17 mouse cellular contexts compared by ENCODE assay signal in genomic region chr13:83563261-83563660, GRCm38 (mm10). TPM values are rescaled to one million over a fixed set of nuclear protein-coding genes. Genes with fewer than 3 reads are reported as not detected.
DNase-seq lines count a peak whose midpoint lies in the region; ATAC-seq and TF ChIP-seq lines count a peak whose summit lies in the region.
"Had no signal": no experiment of that assay in that cellular context is flagged by ENCODE, and none has a peak within 500 bp of the region (broad histone marks: within the 10 kb centered on the region; RNA-seq: fewer than 3 reads in every experiment).

No protein-coding gene starts in this region.

- DNase-seq in heart, embryonic 10.5 days (ENCODE audit: low spot score) = no peak
- no peak for DNase-seq in heart, adult 11 months
- peak; percentile 19 for DNase-seq in liver
- no peak for DNase-seq in liver, postnatal 0 days
- DNase-seq in liver, embryonic 11.5 days (ENCODE audit: low spot score) = no peak
- DNase-seq in thymus, postnatal 14 days = no peak
- no peak for DNase-seq in layer of hippocampus, adult 18-20 months (ENCODE audit: low spot score in 2 of 2)
- DNase-seq: cerebellum, adult 8-10 months; gastrocnemius, postnatal 14 days; kidney, adult 18-20 months; right cerebral cortex, postnatal 4 days had no signal

- H3K27me3 ChIP-seq in heart, embryonic 10.5 days (ENCODE audit: insufficient read depth, poor library complexity, severe bottlenecking) = no peaks in the 10 kb centered on the region
- no peaks in the 10 kb centered on the region for H3K27me3 ChIP-seq in liver, postnatal 0 days (ENCODE audit: insufficient read depth, low read length)
- H3K27me3 ChIP-seq in liver, embryonic 11.5 days (replicated peaks; ENCODE audit: control insufficient read depth, insufficient read depth, low read length) = no peaks in the 10 kb centered on the region
- H3K27me3 ChIP-seq in liver, embryonic 15.5 days = no peaks in the 10 kb centered on the region
- H3K27me3 ChIP-seq: forebrain, embryonic 12.5 days; midbrain, embryonic 15.5 days had no signal

- H3K27ac ChIP-seq in heart, embryonic 10.5 days = 0 out of 2 replicates have a peak overlapping the region, but pooled peaks have one; percentile 62
- no peak overlapping the region for H3K27ac ChIP-seq in liver, postnatal 0 days (ENCODE audit: low read depth)
- H3K27ac ChIP-seq in liver, embryonic 11.5 days (ENCODE audit: low read depth, low read length) = no peak overlapping the region
- no peak overlapping the region for H3K27ac ChIP-seq in liver, embryonic 15.5 days (replicated peaks)
- H3K27ac ChIP-seq: forebrain, embryonic 12.5 days; kidney, postnatal 0 days; midbrain, embryonic 15.5 days had no signal

- no peak overlapping the region for H3K9ac ChIP-seq in liver, postnatal 0 days (replicated peaks)
- H3K9ac ChIP-seq in liver, embryonic 11.5 days (ENCODE audit: low read depth, low read length) = no peak overlapping the region
- no peak overlapping the region for H3K9ac ChIP-seq in liver, embryonic 15.5 days
- H3K9ac ChIP-seq: forebrain, embryonic 12.5 days; midbrain, embryonic 15.5 days had no signal

- no peak for ATAC-seq in liver, postnatal 0 days
- ATAC-seq in liver, embryonic 11.5 days (replicated peaks; ENCODE audit: low FRiP score) = peak; percentile 81
- peak; percentile 63; the same call in 1 of the 2 replicates for ATAC-seq in liver, embryonic 15.5 days (ENCODE audit: insufficient read depth)
- ATAC-seq: lung, postnatal 0 days; midbrain, embryonic 15.5 days had no signal

- no peak for TF ChIP-seq EP300 in liver, postnatal 0 days (IDR thresholded peaks at IDR 0.05; ENCODE audit: low read depth)

- no peak overlapping the region for H3K4me2 ChIP-seq in liver, postnatal 0 days (ENCODE audit: low read depth, low read length)
- H3K4me2 ChIP-seq in liver, embryonic 11.5 days = no peak overlapping the region
- no peak overlapping the region for H3K4me2 ChIP-seq in liver, embryonic 15.5 days
- H3K4me2 ChIP-seq: forebrain, embryonic 12.5 days; midbrain, embryonic 15.5 days had no signal

- TF ChIP-seq CTCF in liver, postnatal 0 days (IDR thresholded peaks at IDR 0.05; ENCODE audit: low read depth) = no peak

- H3K36me3 ChIP-seq in heart, embryonic 10.5 days = no peaks in the 10 kb centered on the region
- H3K36me3 ChIP-seq in liver, postnatal 0 days (replicated peaks; ENCODE audit: insufficient read depth, low read length) = no peaks in the 10 kb centered on the region
- no peaks in the 10 kb centered on the region for H3K36me3 ChIP-seq in liver, embryonic 11.5 days (ENCODE audit: control insufficient read depth, insufficient read depth, low read length)
- H3K36me3 ChIP-seq in liver, embryonic 15.5 days (replicated peaks) = no peaks in the 10 kb centered on the region
- H3K36me3 ChIP-seq: forebrain, embryonic 12.5 days; midbrain, embryonic 15.5 days had no signal

- H3K9me3 ChIP-seq in heart, embryonic 10.5 days = no peaks in the 10 kb centered on the region
- H3K9me3 ChIP-seq in liver, postnatal 0 days (ENCODE audit: low read length) = no peaks in the 10 kb centered on the region
- no peaks in the 10 kb centered on the region for H3K9me3 ChIP-seq in liver, embryonic 11.5 days (ENCODE audit: control insufficient read depth, low read length)
- no peaks in the 10 kb centered on the region for H3K9me3 ChIP-seq in liver, embryonic 15.5 days (replicated peaks)
- H3K9me3 ChIP-seq: forebrain, embryonic 12.5 days; midbrain, embryonic 15.5 days had no signal

- peaks cover 45% of the 10 kb centered on the region for H3K4me1 ChIP-seq in heart, embryonic 10.5 days
- H3K4me1 ChIP-seq in liver, postnatal 0 days (ENCODE audit: insufficient read depth) = no peaks in the 10 kb centered on the region
- H3K4me1 ChIP-seq in liver, embryonic 11.5 days (replicated peaks; ENCODE audit: control insufficient read depth, insufficient read depth, low read length) = peaks cover 17% of the 10 kb centered on the region
- 0 out of 2 replicates have a peak, but pooled peaks cover 12% of the 10 kb centered on the region for H3K4me1 ChIP-seq in liver, embryonic 15.5 days (replicated peaks)
- H3K4me1 ChIP-seq: forebrain, embryonic 12.5 days had no signal

- H3K4me3 ChIP-seq in heart, embryonic 10.5 days = no peak overlapping the region
- no peak overlapping the region for H3K4me3 ChIP-seq in liver, postnatal 0 days (ENCODE audit: low read depth, low read length)
- no peak overlapping the region for H3K4me3 ChIP-seq in liver, embryonic 11.5 days (ENCODE audit: low read depth, low read length)
- H3K4me3 ChIP-seq in liver, embryonic 15.5 days (replicated peaks) = no peak overlapping the region
- H3K4me3 ChIP-seq: forebrain, embryonic 12.5 days; midbrain, embryonic 15.5 days; myocyte had no signal

- 19% methylated on average over 2 of the region's 2 CpGs for WGBS in heart, embryonic 10.5 days
- WGBS in liver, postnatal 0 days (ENCODE audit: insufficient replicate concordance) = 36% methylated on average over 2 of the region's 2 CpGs
- 36% methylated on average over 2 of the region's 2 CpGs for WGBS in liver, embryonic 11.5 days
- WGBS in liver, embryonic 15.5 days (ENCODE audit: insufficient replicate concordance) = 21% methylated on average over 2 of the region's 2 CpGs

RNA-seq across cellular contexts. Expression of gene Mef2c, which starts 59.4 kb away (rescaled TPM):
- polyA plus RNA-seq in heart, embryonic 10.5 days (2016; fragmentation: Nextera tagmentation; extraction: Ambion mirVana) = 100 and 120 TPM in 2 replicates
- 13.5 and 14.0 TPM in 2 replicates for polyA plus RNA-seq in liver, postnatal 0 days (2015; fragmentation: Nextera tagmentation; extraction: Ambion mirVana)
- polyA plus RNA-seq in liver, embryonic 11.5 days (2014; fragmentation: Nextera tagmentation; extraction: Ambion mirVana) = 43.9 and 46.0 TPM in 2 replicates
- polyA plus RNA-seq in liver, embryonic 15.5 days (2015; fragmentation: Nextera tagmentation; extraction: Ambion mirVana) = 9.8 and 12.0 TPM in 2 replicates
- 100 to 1,000 TPM; 112 to 119 TPM for total RNA-seq in layer of hippocampus, adult 18-20 months (2021)
